In the genomic region with DNA sequence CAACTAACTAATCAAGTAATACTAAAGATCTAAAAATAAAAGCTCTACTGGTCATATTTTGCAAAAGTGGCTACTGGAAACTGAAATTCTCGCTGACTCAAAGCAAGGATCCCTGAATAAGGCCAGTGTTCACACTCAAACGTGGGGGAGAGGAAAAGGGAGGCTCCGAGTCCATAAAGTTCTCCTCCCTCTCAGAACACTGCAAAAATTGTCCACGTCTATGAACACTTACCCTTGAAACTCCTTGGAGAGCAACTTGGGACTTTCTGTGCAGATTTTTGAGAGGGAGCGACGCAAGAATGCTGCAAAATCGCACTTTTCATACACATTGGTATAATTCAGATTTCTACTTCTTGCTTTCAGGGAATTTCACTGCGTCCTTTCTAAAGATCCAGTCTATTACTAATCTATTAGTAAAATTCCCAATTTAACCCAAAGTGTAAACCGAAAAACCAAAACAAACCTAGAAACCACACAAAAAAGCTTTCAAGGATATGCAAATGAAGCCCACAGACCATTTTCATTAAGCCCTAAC, we compare ENCODE assay signal across 8 mouse cellular contexts. TPM values are rescaled to one million over a fixed set of nuclear protein-coding genes. Genes with fewer than 3 reads are reported as not detected.
DNase-seq lines count a peak whose midpoint lies in the region; ATAC-seq lines count a peak whose summit lies in the region.

No protein-coding gene starts in this region.

- 9% methylated on average over 9 of the region's 9 CpGs for WGBS in forebrain, embryonic 14.5 days
- WGBS in limb, embryonic 12.5 days: 12% methylated on average over 9 of the region's 9 CpGs
- WGBS in neural tube, embryonic 15.5 days: 12% methylated on average over 9 of the region's 9 CpGs

- no peaks in the 10 kb centered on the region for H3K9me3 ChIP-seq in forebrain, embryonic 14.5 days (replicated peaks; ENCODE audit: control insufficient read depth, low read length)
- no peaks in the 10 kb centered on the region for H3K9me3 ChIP-seq in limb, embryonic 12.5 days
- no peaks in the 10 kb centered on the region for H3K9me3 ChIP-seq in neural tube, embryonic 15.5 days (replicated peaks)

- DNase-seq in adrenal gland, postnatal 10 days: peak; percentile 23
- no peak for DNase-seq in adrenal gland, adult 8-10 months
- peak; percentile 34 for DNase-seq in A20 (ENCODE audit: low read depth, low spot score)
- peak; percentile 5 for DNase-seq in forebrain, embryonic 14.5 days (ENCODE audit: low spot score)
- no peak for DNase-seq in B cell, adult 2 months
- no peak for DNase-seq in thymus, postnatal 10 days (ENCODE audit: low spot score in 2 of 2)

- peak overlapping the region; percentile 98; the same call in 1 of the 2 replicates for H3K27ac ChIP-seq in forebrain, embryonic 14.5 days (ENCODE audit: low read depth, low read length)
- H3K27ac ChIP-seq in limb, embryonic 12.5 days: peak overlapping the region; percentile 99
- H3K27ac ChIP-seq in neural tube, embryonic 15.5 days (replicated peaks): peak overlapping the region; percentile 99

- H3K27me3 ChIP-seq in forebrain, embryonic 14.5 days (replicated peaks; ENCODE audit: control insufficient read depth, insufficient read depth, low read length): no peaks in the 10 kb centered on the region
- H3K27me3 ChIP-seq in limb, embryonic 12.5 days: no peaks in the 10 kb centered on the region
- H3K27me3 ChIP-seq in neural tube, embryonic 15.5 days (replicated peaks): no peaks in the 10 kb centered on the region

- peaks cover 6% of the 10 kb centered on the region for H3K4me1 ChIP-seq in forebrain, embryonic 14.5 days (ENCODE audit: control insufficient read depth, insufficient read depth, low read length)
- H3K4me1 ChIP-seq in limb, embryonic 12.5 days (replicated peaks): peaks cover 13% of the 10 kb centered on the region; the same call in 1 of the 2 replicates
- peaks cover 30% of the 10 kb centered on the region for H3K4me1 ChIP-seq in neural tube, embryonic 15.5 days

- H3K9ac ChIP-seq in forebrain, embryonic 14.5 days (ENCODE audit: low read length): peak overlapping the region; percentile 73
- H3K9ac ChIP-seq in limb, embryonic 12.5 days (replicated peaks): peak overlapping the region; percentile 96
- H3K9ac ChIP-seq in neural tube, embryonic 15.5 days (replicated peaks): peak overlapping the region; percentile 94

- peaks cover 7% of the 10 kb centered on the region; the same call in 1 of the 2 replicates for H3K36me3 ChIP-seq in forebrain, embryonic 14.5 days (ENCODE audit: control insufficient read depth, insufficient read depth, low read length)
- peaks cover 28% of the 10 kb centered on the region for H3K36me3 ChIP-seq in limb, embryonic 12.5 days
- H3K36me3 ChIP-seq in neural tube, embryonic 15.5 days: no peaks in the 10 kb centered on the region

- H3K4me2 ChIP-seq in forebrain, embryonic 14.5 days (ENCODE audit: low read length): peak overlapping the region; percentile 75
- H3K4me2 ChIP-seq in limb, embryonic 12.5 days: peak overlapping the region; percentile 74
- H3K4me2 ChIP-seq in neural tube, embryonic 15.5 days: peak overlapping the region; percentile 87

- H3K4me3 ChIP-seq in forebrain, embryonic 14.5 days (ENCODE audit: low read depth, low read length): peak overlapping the region; percentile 91
- H3K4me3 ChIP-seq in limb, embryonic 12.5 days (replicated peaks): peak overlapping the region; percentile 95
- H3K4me3 ChIP-seq in neural tube, embryonic 15.5 days (replicated peaks): peak overlapping the region; percentile 99

- ATAC-seq in forebrain, embryonic 14.5 days: no peak
- ATAC-seq in limb, embryonic 12.5 days (ENCODE audit: insufficient number of reproducible peaks, insufficient read depth, low FRiP score, low TSS enrichment, low read depth): no peak
- ATAC-seq in neural tube, embryonic 15.5 days (ENCODE audit: low FRiP score): no peak

RNA-seq across cellular contexts. Expression of gene Appbp2, which starts 1.2 kb away (rescaled TPM):
- total RNA-seq in adrenal gland, postnatal 10 days (2021): 10 to 100 TPM; 40.5 to 41.1 TPM
- total RNA-seq in adrenal gland, adult 8-10 months (2022): 10 to 100 TPM; 40.1 to 49.0 (median 44.8) TPM
- 47.0 and 54.5 TPM in 2 replicates for polyA plus RNA-seq in forebrain, embryonic 14.5 days (2014; fragmentation: Nextera tagmentation; extraction: Ambion mirVana)
- polyA plus RNA-seq in limb, embryonic 12.5 days (2016; fragmentation: Nextera tagmentation; extraction: Ambion mirVana): 44.6 and 45.7 TPM in 2 replicates
- polyA plus RNA-seq in neural tube, embryonic 15.5 days (2015; fragmentation: Nextera tagmentation; extraction: Ambion mirVana): 46.7 and 47.0 TPM in 2 replicates

Comparison
In these comparisons a context has a peak if more than half of its experiments do, and no peak if none do; other contexts are left out.
1. DNase-seq: peak in adrenal gland, postnatal 10 days (single experiment), A20 (single experiment) and forebrain, embryonic 14.5 days (single experiment); none in adrenal gland, adult 8-10 months (single experiment), B cell, adult 2 months (0 of 2) and thymus, postnatal 10 days (0 of 2).
2. Peak in every context shown above with its lines, with median percentiles within 50 percentile points of each other: H3K27ac ChIP-seq, H3K4me2 ChIP-seq, H3K4me3 ChIP-seq and H3K9ac ChIP-seq.